Mouse (Mus musculus): ENCODE measurements around the gene Rhoh.

- TF ChIP-seq CTCF (conservative IDR thresholded peaks at IDR 0.05 in 1 of 2, IDR thresholded peaks at IDR 0.05 in 1 of 2; ENCODE audit: low read depth in 2 of 2, low read length in 2 of 2) (no peak), POLR2A (IDR thresholded peaks at IDR 0.05; ENCODE audit: low read depth, low read length) (no peak), BHLHE40 (IDR thresholded peaks at IDR 0.05; ENCODE audit: low read depth, low read length) (no peak), UBTF (IDR thresholded peaks at IDR 0.05; ENCODE audit: low read depth, low read length) (no peak), EP300 (IDR thresholded peaks at IDR 0.05; ENCODE audit: low read length) (no peak), MEF2A (IDR thresholded peaks at IDR 0.05; ENCODE audit: borderline replicate concordance, low read depth, low read length) (no peak), E2F4 (IDR thresholded peaks at IDR 0.05; ENCODE audit: insufficient replicate concordance, low read depth, low read length) (no peak), JUN (IDR thresholded peaks at IDR 0.05; ENCODE audit: insufficient read depth, low read depth, low read length) (no peak), JUND (conservative IDR thresholded peaks at IDR 0.05; ENCODE audit: low read depth, low read length) (no peak), ZC3H11A (IDR thresholded peaks at IDR 0.05; ENCODE audit: low read depth, low read length) (no peak), GABPA (IDR thresholded peaks at IDR 0.05; ENCODE audit: insufficient replicate concordance, low read depth, low read length) (no peak), SIN3A (IDR thresholded peaks at IDR 0.05; ENCODE audit: low read length) (no peak), TCF12 (IDR thresholded peaks at IDR 0.05; ENCODE audit: low read depth, low read length) (no peak), CHD1 (IDR thresholded peaks at IDR 0.05; ENCODE audit: low read depth, low read length) (no peak)
Measured at GRCm38 (mm10) chr5:65888998-65889397, 28.0 kb downstream of the Rhoh start.

Measured in CH12.LX (cell line).